Mouse (Mus musculus): ENCODE measurements at regions not wholly inside any gene's neighbourhood (a gene's known extent, or its start where the extent isn't known, plus 50 kb on each side); places are given as distances from the start of the nearest gene placed in this dataset.

DNA sequence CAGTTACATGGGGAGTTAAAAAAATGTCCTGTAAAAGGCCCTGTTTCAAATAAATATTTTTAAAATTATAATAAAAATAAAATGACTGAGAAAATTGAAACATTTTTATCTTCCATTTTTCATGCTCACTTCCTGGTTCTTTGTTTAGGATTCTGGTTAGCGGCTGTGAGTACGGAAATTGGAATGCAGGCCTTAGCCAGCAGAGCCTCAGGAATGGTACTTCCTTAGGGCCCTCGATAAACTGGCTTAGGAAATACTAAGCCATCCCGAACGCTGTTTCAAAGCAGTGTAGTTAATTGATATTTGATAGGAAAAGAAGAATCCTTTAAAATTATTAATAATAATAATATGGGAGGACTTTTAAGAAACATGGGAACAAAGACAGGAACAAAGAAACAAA is 53.4 kb upstream of the Nfe2l3 start:
- Histone ChIP-seq H3K79me2 (replicated peaks; ENCODE audit: control insufficient read depth, extremely low read depth, insufficient read depth, poor library complexity, severe bottlenecking) (no peaks in the 10 kb centered on the region), H3K36me3 (replicated peaks in 1 of 2; ENCODE audit: control insufficient read depth in 1 of 2, insufficient read depth in 1 of 2, low read length in 1 of 2) (no peaks in the 10 kb centered on the region), H3K9me3 (replicated peaks; ENCODE audit: low read length) (no peaks in the 10 kb centered on the region), H3K27me3 (replicated peaks) (peaks cover 11% of the 10 kb centered on the region), H3K9ac (ENCODE audit: insufficient read depth, low read depth) (no peak overlapping the region), H3K27ac (ENCODE audit: insufficient read depth, low read depth) (no peak overlapping the region), H3K4me2 (ENCODE audit: insufficient read depth, low read depth, poor library complexity, severe bottlenecking) (no peak overlapping the region), H3K4me1 (ENCODE audit: control insufficient read depth in 1 of 2, insufficient read depth in 2 of 2) (peaks cover 0 to 10% of the 10 kb centered on the region in 2 experiments; a peak in 2 of 4 replicates), H3K4me3 (replicated peaks in 1 of 3; ENCODE audit: low read depth in 2 of 3, low read length in 2 of 3, poor library complexity in 1 of 3) (no peak overlapping the region)
- dilution Hi-C loops (cut with MboI; ENCODE audit: extremely low pct_ligation_motif_present, extremely low pct_unique_long_range_greater_than_20kb, low sequenced_read_pairs) (no loop called here), in situ Hi-C loops (cut with MboI; ENCODE audit: low pct_ligation_motif_present, low pct_unique_long_range_greater_than_20kb, low sequenced_read_pairs) (loop anchor here (25.0 kb wide), 2 partner anchors 208 to 483 kb away; no protein-coding TSS in a partner anchor)
- TF ChIP-seq NELFE (IDR thresholded peaks at IDR 0.05; ENCODE audit: low read depth, low read length) (no peak), BHLHE40 (IDR thresholded peaks at IDR 0.05; ENCODE audit: low read depth, low read length) (no peak), ZC3H11A (IDR thresholded peaks at IDR 0.05; ENCODE audit: low read depth, low read length) (no peak), UBTF (IDR thresholded peaks at IDR 0.05; ENCODE audit: low read depth, low read length) (no peak), ZMIZ1 (IDR thresholded peaks at IDR 0.05; ENCODE audit: low read depth, low read length) (no peak), SIN3A (IDR thresholded peaks at IDR 0.05; ENCODE audit: low read length) (no peak), USF1 (IDR thresholded peaks at IDR 0.05; ENCODE audit: low read depth, low read length) (no peak), POLR2AphosphoS2 (IDR thresholded peaks at IDR 0.05; ENCODE audit: low read depth, low read length) (no peak), PAX5 (IDR thresholded peaks at IDR 0.05; ENCODE audit: low read length) (no peak), CHD1 (IDR thresholded peaks at IDR 0.05; ENCODE audit: low read depth, low read length) (no peak), NRF1 (IDR thresholded peaks at IDR 0.05; ENCODE audit: low read depth, low read length) (no peak), ZNF384 (IDR thresholded peaks at IDR 0.05; ENCODE audit: low read depth, low read length) (no peak), EP300 (IDR thresholded peaks at IDR 0.05; ENCODE audit: low read length) (no peak), MEF2A (IDR thresholded peaks at IDR 0.05; ENCODE audit: borderline replicate concordance, low read depth, low read length) (no peak), CHD2 (IDR thresholded peaks at IDR 0.05; ENCODE audit: low read length) (no peak), ETS1 (conservative IDR thresholded peaks at IDR 0.05; ENCODE audit: low read depth, low read length) (no peak), ZKSCAN1 (IDR thresholded peaks at IDR 0.05; ENCODE audit: borderline replicate concordance, low read depth, low read length) (no peak), USF2 (conservative IDR thresholded peaks at IDR 0.05; ENCODE audit: low read depth, low read length) (no peak), MXI1 (IDR thresholded peaks at IDR 0.05; ENCODE audit: low read depth, low read length) (no peak)
- no peak for DNase-seq (ENCODE audit: extremely low read depth)

- TF ChIP-seq USF2 (conservative IDR thresholded peaks at IDR 0.05; ENCODE audit: low read depth, low read length): no peak
- Histone ChIP-seq H3K9me3 (replicated peaks; ENCODE audit: low read length) (no peaks in the 10 kb centered on the region), H3K36me3 (replicated peaks in 1 of 2; ENCODE audit: control insufficient read depth in 1 of 2, insufficient read depth in 1 of 2, low read length in 1 of 2) (no peaks in the 10 kb centered on the region), H3K79me2 (replicated peaks; ENCODE audit: control insufficient read depth, extremely low read depth, insufficient read depth, poor library complexity, severe bottlenecking) (no peaks in the 10 kb centered on the region), H3K4me3 (replicated peaks in 1 of 3; ENCODE audit: low read depth in 2 of 3, low read length in 2 of 3, poor library complexity in 1 of 3) (no peak overlapping the region), H3K4me1 (ENCODE audit: control insufficient read depth in 1 of 2, insufficient read depth in 2 of 2) (peaks cover 0 to 10% of the 10 kb centered on the region in 2 experiments; a peak in 2 of 4 replicates), H3K27ac (ENCODE audit: insufficient read depth, low read depth) (no peak overlapping the region), H3K9ac (ENCODE audit: insufficient read depth, low read depth) (no peak overlapping the region), H3K4me2 (ENCODE audit: insufficient read depth, low read depth, poor library complexity, severe bottlenecking) (no peak overlapping the region), H3K27me3 (replicated peaks) (peaks cover 11% of the 10 kb centered on the region)
- dilution Hi-C loops (cut with MboI; ENCODE audit: extremely low pct_ligation_motif_present, extremely low pct_unique_long_range_greater_than_20kb, low sequenced_read_pairs) (no loop called here), in situ Hi-C loops (cut with MboI; ENCODE audit: low pct_ligation_motif_present, low pct_unique_long_range_greater_than_20kb, low sequenced_read_pairs) (loop anchor here (10.0 to 25.0 kb wide), 3 partner anchors 55 to 483 kb away; partner anchors contain the start of gene Nfe2l3)
- DNase-seq (ENCODE audit: extremely low read depth): no peak
Measured at GRCm38 (mm10) chr6:51379560-51380274, 52.8 kb upstream of the Nfe2l3 start.
